Comparison of ENCODE assay signal across 26 mouse cellular contexts in the genomic region with DNA sequence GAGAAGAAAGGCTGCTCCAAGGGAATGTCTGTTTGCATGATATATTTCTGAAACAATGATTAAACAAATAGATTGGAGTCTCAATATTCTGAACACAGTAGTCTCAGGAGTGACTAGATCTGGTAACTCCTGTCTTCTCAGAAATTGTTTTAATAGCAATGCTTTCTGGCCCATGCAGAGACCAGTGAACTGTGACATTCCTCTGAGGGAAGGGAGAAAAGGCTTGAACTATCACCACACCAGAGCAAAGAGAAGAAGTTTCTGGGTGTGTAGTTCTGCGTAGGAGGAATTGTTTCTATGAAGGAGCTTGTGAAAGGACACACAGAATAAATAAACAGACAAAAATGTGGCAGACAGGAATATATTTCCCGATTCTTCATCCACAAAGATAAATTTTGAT.
A peak's percentile ranks its signal among the peaks of the same experiment; 100 is the strongest.
DNase-seq lines count a peak whose midpoint lies in the region; ATAC-seq and TF ChIP-seq lines count a peak whose summit lies in the region.
"Had no signal": no experiment of that assay in that cellular context is flagged by ENCODE, and none has a peak within 500 bp of the region (broad histone marks: within the 10 kb centered on the region; RNA-seq: fewer than 3 reads in every experiment).

No protein-coding gene starts in this region.

- H3K36me3 ChIP-seq in kidney, adult 2 months (ENCODE audit: control insufficient read depth, insufficient read depth, low read length) = no peaks in the 10 kb centered on the region
- no peaks in the 10 kb centered on the region for H3K36me3 ChIP-seq in kidney, embryonic 16.5 days (ENCODE audit: insufficient read depth, low read length)
- H3K36me3 ChIP-seq in lung, embryonic 15.5 days = no peaks in the 10 kb centered on the region
- H3K36me3 ChIP-seq in heart, embryonic 10.5 days = no peaks in the 10 kb centered on the region
- H3K36me3 ChIP-seq: embryonic facial prominence, embryonic 10.5 days; embryonic facial prominence, embryonic 13.5 days; forebrain, embryonic 10.5 days; hindbrain, embryonic 12.5 days; hindbrain, embryonic 15.5 days had no signal

- no peak for TF ChIP-seq POLR2A in kidney, adult 2 months (IDR thresholded peaks at IDR 0.05; ENCODE audit: low read depth, low read length)

- ATAC-seq in kidney, embryonic 16.5 days (ENCODE audit: low FRiP score, low TSS enrichment) = peak; percentile 84
- ATAC-seq in lung, embryonic 15.5 days (ENCODE audit: borderline replicate concordance, extremely low read depth, low FRiP score, low TSS enrichment) = peak; percentile 35; the same call in 1 of the 2 replicates
- ATAC-seq: forebrain, embryonic 13.5 days; forebrain, embryonic 16.5 days had no signal

- H3K9me3 ChIP-seq in kidney, embryonic 16.5 days (ENCODE audit: low read length) = no peaks in the 10 kb centered on the region
- H3K9me3 ChIP-seq in lung, embryonic 15.5 days = no peaks in the 10 kb centered on the region
- H3K9me3 ChIP-seq in heart, embryonic 10.5 days = no peaks in the 10 kb centered on the region
- H3K9me3 ChIP-seq: embryonic facial prominence, embryonic 10.5 days; embryonic facial prominence, embryonic 13.5 days; forebrain, embryonic 10.5 days; forebrain, embryonic 13.5 days; hindbrain, embryonic 12.5 days; hindbrain, embryonic 15.5 days had no signal

- H3K9ac ChIP-seq in kidney, embryonic 16.5 days (replicated peaks; ENCODE audit: low read length) = no peak overlapping the region
- H3K9ac ChIP-seq in lung, embryonic 15.5 days = no peak overlapping the region
- H3K9ac ChIP-seq: embryonic facial prominence, embryonic 13.5 days; forebrain, embryonic 13.5 days; hindbrain, embryonic 12.5 days; hindbrain, embryonic 15.5 days had no signal

- no peak overlapping the region for H3K4me3 ChIP-seq in kidney, adult 2 months (ENCODE audit: insufficient read depth, low read depth, low read length)
- no peak overlapping the region for H3K4me3 ChIP-seq in kidney, embryonic 16.5 days (ENCODE audit: low read length)
- no peak overlapping the region for H3K4me3 ChIP-seq in lung, embryonic 15.5 days
- H3K4me3 ChIP-seq in heart, embryonic 10.5 days = no peak overlapping the region
- H3K4me3 ChIP-seq: embryonic facial prominence, embryonic 10.5 days; embryonic facial prominence, embryonic 13.5 days; forebrain, embryonic 10.5 days; forebrain, embryonic 13.5 days; heart, adult 2 months; hindbrain, embryonic 12.5 days; hindbrain, embryonic 15.5 days had no signal

- no peaks in the 10 kb centered on the region for H3K4me1 ChIP-seq in kidney, adult 2 months (ENCODE audit: control insufficient read depth, insufficient read depth, low read length)
- H3K4me1 ChIP-seq in kidney, embryonic 16.5 days (ENCODE audit: insufficient read depth, low read length) = 0 out of 2 replicates have a peak, but pooled peaks cover 3% of the 10 kb centered on the region
- no peaks in the 10 kb centered on the region for H3K4me1 ChIP-seq in lung, embryonic 15.5 days
- H3K4me1 ChIP-seq in heart, embryonic 10.5 days = no peaks in the 10 kb centered on the region
- H3K4me1 ChIP-seq: embryonic facial prominence, embryonic 10.5 days; forebrain, embryonic 10.5 days; forebrain, embryonic 13.5 days; hindbrain, embryonic 12.5 days; hindbrain, embryonic 15.5 days had no signal

- DNase-seq in kidney, adult 2 months = peak; percentile 8
- no peak for DNase-seq in kidney, postnatal 14 days
- DNase-seq in kidney, postnatal 10 days = no peak
- DNase-seq in lung, adult 18-20 months = no peak
- DNase-seq in Muller cell, postnatal 12 days (ENCODE audit: inconsistent ontology term) = peak; percentile 58
- no peak for DNase-seq in heart, embryonic 10.5 days (ENCODE audit: low spot score)
- DNase-seq: adrenal gland, adult 2 months; adrenal gland, postnatal 14 days; cerebellum, adult 11 months; cerebellum, adult 2 months; cerebellum, adult 9-11 months; cerebellum, postnatal 25 days; embryo, embryonic 11 days; gastrocnemius, postnatal 10 days; gastrocnemius, postnatal 36 days; heart, adult 2 months had no signal

- H3K4me2 ChIP-seq in kidney, embryonic 16.5 days (replicated peaks; ENCODE audit: low read depth, low read length) = no peak overlapping the region
- H3K4me2 ChIP-seq in lung, embryonic 15.5 days = no peak overlapping the region
- H3K4me2 ChIP-seq: embryonic facial prominence, embryonic 13.5 days; forebrain, embryonic 13.5 days; heart, embryonic 11.5 days; hindbrain, embryonic 12.5 days; hindbrain, embryonic 15.5 days had no signal

- H3K27me3 ChIP-seq in kidney, adult 2 months (replicated peaks; ENCODE audit: control insufficient read depth, insufficient read depth, low read length) = no peaks in the 10 kb centered on the region
- H3K27me3 ChIP-seq in kidney, embryonic 16.5 days (ENCODE audit: insufficient read depth, low read length) = no peaks in the 10 kb centered on the region
- no peaks in the 10 kb centered on the region for H3K27me3 ChIP-seq in lung, embryonic 15.5 days
- H3K27me3 ChIP-seq in heart, embryonic 10.5 days (ENCODE audit: insufficient read depth, poor library complexity, severe bottlenecking) = no peaks in the 10 kb centered on the region
- H3K27me3 ChIP-seq: embryonic facial prominence, embryonic 13.5 days; forebrain, embryonic 13.5 days; hindbrain, embryonic 12.5 days; hindbrain, embryonic 15.5 days had no signal

- TF ChIP-seq CTCF in kidney, adult 2 months (conservative IDR thresholded peaks at IDR 0.05; ENCODE audit: insufficient read depth, insufficient read length, low read depth, low read length) = no peak

- 28% methylated on average over 2 of the region's 2 CpGs for WGBS in kidney, adult 2 months
- WGBS in kidney, embryonic 16.5 days = 28% methylated on average over 2 of the region's 2 CpGs
- 33% methylated on average over 2 of the region's 2 CpGs for WGBS in lung, embryonic 15.5 days
- WGBS in heart, embryonic 10.5 days = 85% methylated on average over 2 of the region's 2 CpGs

- H3K27ac ChIP-seq in kidney, adult 2 months (ENCODE audit: insufficient read depth, low read depth, low read length) = no peak overlapping the region
- H3K27ac ChIP-seq in kidney, embryonic 16.5 days (ENCODE audit: low read length) = no peak overlapping the region
- peak overlapping the region; percentile 73 for H3K27ac ChIP-seq in lung, embryonic 15.5 days
- H3K27ac ChIP-seq in heart, embryonic 10.5 days = no peak overlapping the region
- H3K27ac ChIP-seq: embryonic facial prominence, embryonic 10.5 days; embryonic facial prominence, embryonic 13.5 days; forebrain, embryonic 10.5 days; forebrain, embryonic 13.5 days; heart, adult 2 months; hindbrain, embryonic 12.5 days; hindbrain, embryonic 15.5 days had no signal

Comparison
In these comparisons a context has a peak if more than half of its experiments do, and no peak if none do; other contexts are left out.
1. DNase-seq: peak in kidney, adult 2 months (single experiment) and Muller cell, postnatal 12 days (single experiment); none in kidney, postnatal 14 days (single experiment), kidney, postnatal 10 days (single experiment), lung, adult 18-20 months (0 of 2) and heart, embryonic 10.5 days (single experiment).